Mouse (Mus musculus) erythroblast, adult 5-6 weeks (primary cell): Measurements from ENCODE around the gene Zfp566. TPM values are rescaled to one million over a fixed set of nuclear protein-coding genes. Genes with fewer than 3 reads are reported as not detected.
"Not testable (repeated sequence)": the region's sequence is repeated elsewhere in the genome, so short reads cannot be mapped to it uniquely, and the experiment has no call there.

Experiments used
- ATAC-seq: replicated peaks from 2 replicates; pipeline ENCODE4 v1.8.0; 2016; ENCODE audit warnings: moderate number of reproducible peaks, mild to moderate bottlenecking, moderate TSS enrichment, inconsistent platforms; ENCODE audit not compliant: poor library complexity, low FRiP score, severe bottlenecking
- total RNA-seq, 2 experiments: library from RNA; stranded (forward) in 1 of 2; stranded (reverse) in 1 of 2; fragments of 150-400 nt in 1 of 2; fragments of 200-764, 138-1000 nt in 1 of 2; gene quantifications; 2 replicates each; pipeline versions ENCODE4 v1.2.3 to v1.2.4; 2015 to 2017; ENCODE audit warnings: low replicate concordance in 2 of 2

The Zfp566 gene
- total RNA-seq (2015; ENCODE audit: low replicate concordance): 0.38 and 2.1 TPM in 2 replicates
- total RNA-seq (2017; ENCODE audit: low replicate concordance): 0.34 TPM in 1 of 2 replicates, not detected in the other

DNA sequence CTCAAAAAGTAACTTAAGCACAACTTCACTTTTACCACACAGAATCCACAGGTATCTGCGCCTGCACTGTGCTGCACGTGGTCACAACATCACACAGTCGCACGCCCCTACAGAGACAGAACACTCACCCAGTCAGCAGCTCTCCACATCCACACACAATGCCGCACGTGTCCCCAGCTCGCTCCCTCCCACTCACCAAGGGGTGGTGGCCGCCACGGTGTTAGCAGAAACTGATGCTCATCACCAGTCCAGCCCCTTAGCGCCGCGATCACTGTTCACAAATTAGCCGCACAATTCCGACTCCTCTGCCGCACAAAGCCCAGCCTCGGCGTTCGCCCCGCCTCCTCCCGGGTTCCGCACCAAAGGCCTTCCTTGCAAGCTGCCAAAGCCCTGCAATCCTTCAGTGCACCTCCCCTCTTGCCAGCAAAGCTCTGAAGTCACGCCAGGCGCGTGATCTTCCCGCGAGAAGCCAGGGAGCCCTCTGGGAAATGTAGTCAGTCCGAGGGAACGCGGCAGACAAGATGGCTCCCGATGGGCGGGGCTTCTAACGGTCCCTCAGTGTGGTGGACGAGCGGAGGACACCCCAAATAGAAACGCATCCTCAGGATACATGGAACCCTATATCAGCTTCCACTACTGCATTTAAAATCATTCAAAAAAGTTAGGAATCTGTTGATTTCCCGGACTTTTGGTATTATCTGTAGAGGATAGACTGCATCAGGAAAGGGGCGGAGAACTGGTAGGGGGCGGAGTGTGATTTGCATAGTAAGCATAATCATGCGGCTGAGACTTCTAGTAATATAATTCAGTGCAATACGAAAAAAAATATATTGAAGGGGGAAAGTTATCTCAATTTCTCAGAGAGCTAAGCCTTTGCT lies at the start of gene Zfp566, which contains the start of gene Gm26920:
Gene Zfp566 (minus strand): TSS at position 436 of the 878 bp plus-strand sequence.
Gene Gm26920 (minus strand): TSS at position 319 of the 878 bp plus-strand sequence.
- ATAC-seq: peak; percentile 90

DNA sequence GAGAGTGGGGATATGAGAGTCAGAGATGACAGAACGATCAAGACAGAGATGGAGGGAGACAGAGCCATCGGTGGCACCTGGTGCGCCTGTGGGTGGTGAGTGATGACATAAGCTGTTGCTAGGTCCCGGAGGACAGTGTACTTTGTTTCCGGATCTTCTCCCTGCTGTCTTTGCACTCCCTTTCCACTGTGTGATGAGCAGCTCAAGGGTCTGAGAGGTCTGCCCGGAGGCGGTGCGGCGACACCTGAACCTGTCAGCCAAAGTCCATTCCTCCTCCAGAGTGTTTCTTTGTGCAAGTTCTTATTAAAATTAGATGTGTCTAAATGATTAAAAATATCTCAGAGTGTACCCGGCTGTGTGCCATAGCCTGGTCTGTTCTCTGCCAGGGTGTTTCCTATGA lies 46.5 kb upstream of the Zfp566 start:
- no peak for ATAC-seq

DNA sequence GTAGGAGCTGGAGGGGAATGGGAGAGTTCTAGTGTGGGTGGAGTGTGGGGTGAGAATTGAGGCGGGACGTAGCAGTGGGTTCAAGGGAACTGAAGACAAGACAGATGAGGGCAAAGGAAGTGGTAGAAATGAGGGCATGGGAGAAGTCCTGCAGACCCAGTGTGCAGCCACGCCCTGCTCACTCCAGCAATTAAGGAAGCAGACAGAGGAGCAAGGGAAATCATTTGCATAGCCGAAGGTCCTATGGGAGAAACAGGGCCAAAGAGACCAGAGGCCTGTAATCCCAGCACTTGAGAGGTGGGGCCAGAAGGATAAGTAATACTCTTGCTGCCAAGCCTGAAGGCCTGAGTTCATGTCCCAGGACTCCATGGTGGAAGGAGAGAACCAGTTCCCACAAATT lies 42.1 kb upstream of the Zfp566 start:
- ATAC-seq: 0 out of 2 replicates have a peak, but pooled peaks have one; percentile 43

DNA sequence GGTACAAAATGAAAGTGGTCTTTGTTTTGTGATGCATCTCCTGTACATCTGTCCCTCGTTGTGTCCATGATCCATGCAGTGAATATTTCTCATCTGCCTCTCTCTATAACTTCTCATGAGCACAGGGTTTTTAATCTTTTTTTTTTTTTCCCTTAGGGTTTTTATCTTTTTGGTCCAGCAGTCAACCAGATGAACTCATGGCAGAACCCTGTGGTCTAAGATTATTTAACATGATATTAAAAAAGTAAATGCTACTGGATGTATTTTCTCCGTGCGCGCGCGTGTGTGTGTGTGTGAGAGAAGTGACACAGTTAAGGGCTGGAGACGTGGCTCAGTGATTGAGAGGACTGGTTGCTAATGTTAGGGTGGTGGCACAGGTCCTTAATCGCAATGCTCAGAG lies 39.6 kb upstream of the Zfp566 start:
- no peak for ATAC-seq

DNA sequence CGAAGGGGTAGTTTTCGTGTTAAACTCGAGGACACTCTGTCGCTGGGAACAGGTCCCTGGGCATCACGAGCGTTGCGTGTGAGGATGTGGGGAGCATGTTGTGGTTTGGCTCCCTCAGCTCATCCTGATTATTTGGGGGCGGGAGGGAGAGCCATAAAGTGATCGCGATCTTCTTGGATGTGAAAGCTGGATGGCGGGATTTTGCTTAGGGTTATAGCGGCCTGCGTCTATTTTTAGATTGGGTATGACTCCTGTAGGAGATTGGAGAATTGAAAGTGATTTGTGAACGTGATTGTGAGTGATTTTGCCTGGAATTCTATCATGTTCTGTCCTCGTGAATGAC lies 31.8 kb upstream of the Zfp566 start:
- ATAC-seq: no peak

DNA sequence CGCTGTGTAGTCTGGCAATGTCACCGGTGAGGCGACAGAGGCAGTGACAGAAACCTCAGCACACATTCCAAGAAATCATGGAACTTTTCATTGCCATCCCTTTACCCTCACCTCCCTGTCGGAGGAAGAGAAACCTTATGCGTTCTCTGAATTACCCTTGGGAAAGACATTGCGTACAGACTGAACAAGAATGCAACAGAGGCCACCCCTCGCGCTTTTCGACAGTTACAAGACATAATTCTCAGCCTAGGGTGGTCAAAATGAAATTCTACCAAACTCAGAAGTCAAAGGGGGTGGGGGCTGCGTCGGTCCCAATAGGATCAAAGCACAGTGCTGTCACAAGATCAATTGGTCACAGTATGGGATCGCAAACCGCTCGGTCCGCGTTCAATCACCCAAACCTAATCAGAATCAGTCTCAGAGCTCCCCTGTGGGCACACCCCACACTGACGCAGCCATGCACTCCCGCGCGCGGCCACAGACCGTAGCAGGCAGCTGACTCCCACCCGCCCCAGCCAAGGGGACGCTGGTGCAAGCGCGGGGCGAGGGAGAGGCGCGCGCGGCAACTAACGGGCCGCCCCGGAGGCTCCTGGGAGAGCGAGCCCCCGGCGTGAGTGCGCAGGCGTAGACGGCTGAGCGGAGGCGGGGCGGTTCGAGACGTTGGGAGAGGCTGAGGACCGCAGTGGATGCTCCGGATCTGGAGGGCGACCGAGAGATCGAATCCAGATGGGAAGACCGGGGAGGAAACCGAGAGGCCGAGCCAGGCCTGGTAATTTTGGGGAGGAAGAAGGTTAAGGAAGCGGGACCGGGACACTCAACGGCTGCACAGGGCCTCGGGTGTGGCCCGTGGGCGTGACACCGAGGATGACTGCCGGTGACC lies 31.2 kb upstream of the Zfp566 start, which contains the start of gene Zfp382:
Gene Zfp382 (plus strand): TSS at position 635 of the 880 bp plus-strand sequence.
- peak; percentile 92 for ATAC-seq

DNA sequence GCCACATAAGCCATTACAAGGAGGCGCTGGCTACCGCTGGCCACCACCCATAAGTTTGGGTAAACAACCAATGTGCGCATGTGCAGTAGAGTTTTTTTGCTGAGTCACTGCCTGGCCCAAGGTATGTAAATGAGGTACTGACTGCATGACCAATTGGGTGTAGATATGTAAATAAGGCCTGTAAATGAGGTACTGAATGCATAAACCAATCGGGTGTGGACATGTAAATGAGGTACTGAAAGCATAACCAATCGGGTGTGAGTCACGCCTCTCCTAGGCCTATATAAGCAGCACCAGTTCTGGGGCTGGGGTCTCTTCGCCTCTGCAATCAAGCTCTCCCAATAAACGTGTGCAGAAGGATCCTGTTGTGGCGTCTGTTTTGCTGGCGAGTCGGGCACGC lies 27.6 kb upstream of the Zfp566 start:
- not testable (repeated sequence) for ATAC-seq

DNA sequence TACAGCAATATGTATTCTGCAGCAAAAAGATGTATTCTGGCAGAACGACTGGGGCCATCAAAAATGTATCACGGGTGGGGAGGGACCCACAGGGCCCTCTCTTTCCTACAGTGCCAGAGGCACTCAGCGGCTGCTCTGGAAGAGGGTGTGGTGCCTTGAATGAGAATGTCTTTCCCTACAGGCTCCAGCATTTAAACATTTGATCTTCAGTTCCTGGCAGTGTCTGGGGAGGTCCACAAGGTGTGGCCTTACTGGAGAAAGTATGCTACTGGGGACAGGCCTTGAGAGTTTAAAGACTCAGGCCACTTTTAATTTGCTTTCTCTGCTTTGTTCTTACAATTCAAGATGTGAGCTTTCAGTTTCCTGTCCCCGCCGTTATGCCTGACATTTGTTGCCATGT lies 25.7 kb upstream of the Zfp566 start:
- ATAC-seq: no peak

DNA sequence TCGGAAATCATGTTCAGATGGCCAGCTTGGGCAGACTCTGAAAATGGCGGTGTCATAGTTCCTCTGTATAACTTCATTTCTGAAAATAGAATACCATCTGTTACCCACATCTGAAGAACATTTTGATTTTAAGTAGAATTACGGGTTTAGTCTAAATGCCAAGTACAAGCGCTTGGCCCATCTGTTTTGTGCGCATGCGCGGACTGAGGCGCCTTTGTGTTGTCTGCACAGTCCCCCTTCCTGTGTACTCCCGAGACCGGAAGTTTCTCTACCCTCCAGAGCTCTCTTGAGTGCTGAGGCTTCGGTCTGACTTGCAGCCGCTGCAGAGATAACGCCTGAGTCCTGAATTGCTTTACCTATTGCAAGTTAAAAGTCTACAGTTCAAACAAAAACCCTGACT lies 9.0 kb upstream of the Zfp566 start:
- ATAC-seq: no peak

DNA sequence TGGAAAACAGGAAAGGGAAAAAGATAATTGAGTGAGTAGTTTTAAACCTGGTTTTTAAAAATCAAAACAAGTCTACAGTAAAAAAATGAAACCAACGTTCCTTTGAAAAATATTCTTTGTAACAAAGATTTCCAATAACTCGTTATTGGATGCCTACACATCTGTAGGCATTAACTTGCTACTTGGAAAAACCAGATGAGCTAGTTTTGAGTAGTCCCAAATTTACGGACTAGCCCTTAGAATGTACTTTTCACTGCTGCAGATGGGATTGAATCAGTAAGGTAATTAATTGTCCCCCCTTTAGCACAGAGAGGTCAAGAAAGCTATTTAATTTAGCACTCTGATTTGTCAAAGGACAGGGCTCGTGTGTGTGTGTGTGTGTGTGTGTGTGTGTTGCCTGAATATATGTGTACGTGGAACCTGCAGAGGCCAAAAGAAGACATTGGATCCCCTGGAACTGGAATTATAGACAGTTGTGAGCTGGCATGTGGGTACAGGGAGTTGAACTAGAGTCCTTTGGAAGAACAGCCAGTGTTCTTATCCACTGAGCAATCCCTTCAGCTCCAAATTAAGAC lies 5.3 kb upstream of the Zfp566 start:
- ATAC-seq: no peak

DNA sequence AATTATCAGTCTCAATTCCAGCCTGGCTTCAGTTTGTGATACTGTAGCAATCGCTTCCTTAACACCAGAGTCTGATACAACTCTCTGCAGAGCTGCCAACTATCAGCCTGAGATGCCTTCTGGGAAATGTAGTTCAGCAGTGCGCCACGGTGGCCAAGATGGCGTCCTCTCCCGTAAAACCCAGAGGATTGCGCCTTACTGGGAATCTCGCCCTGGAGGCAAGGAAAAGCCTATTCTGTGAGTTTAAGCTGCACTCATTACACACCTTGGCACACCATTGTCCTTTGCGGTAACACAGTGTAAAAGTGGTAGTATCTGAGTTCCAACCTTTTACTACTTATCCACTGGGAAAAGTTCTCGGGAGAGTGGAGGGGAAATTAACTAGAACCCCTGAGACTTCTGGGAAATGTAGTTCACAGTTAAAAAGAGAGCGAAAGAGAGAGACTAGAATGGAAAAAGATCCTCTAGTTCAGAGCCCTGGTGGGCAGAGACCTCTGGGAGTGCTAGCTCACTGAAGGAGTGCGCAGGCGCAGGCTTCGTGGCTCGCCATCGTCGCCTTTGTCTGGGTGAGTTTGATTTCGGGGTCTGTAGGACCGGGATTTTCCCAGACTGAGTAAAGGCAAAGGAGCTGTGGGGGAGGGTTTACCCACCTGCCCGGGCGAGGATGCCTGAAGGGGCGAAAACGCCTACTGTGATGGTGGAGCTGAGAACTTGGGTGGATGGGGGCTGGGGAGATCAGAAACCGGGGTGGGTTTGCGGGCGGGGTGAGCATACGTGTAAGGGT lies 4.5 kb upstream of the Zfp566 start, which contains the start of gene Zfp260:
Gene Zfp260 (plus strand): TSS at position 132 of the 784 bp plus-strand sequence.
- ATAC-seq: peak; percentile 74

DNA sequence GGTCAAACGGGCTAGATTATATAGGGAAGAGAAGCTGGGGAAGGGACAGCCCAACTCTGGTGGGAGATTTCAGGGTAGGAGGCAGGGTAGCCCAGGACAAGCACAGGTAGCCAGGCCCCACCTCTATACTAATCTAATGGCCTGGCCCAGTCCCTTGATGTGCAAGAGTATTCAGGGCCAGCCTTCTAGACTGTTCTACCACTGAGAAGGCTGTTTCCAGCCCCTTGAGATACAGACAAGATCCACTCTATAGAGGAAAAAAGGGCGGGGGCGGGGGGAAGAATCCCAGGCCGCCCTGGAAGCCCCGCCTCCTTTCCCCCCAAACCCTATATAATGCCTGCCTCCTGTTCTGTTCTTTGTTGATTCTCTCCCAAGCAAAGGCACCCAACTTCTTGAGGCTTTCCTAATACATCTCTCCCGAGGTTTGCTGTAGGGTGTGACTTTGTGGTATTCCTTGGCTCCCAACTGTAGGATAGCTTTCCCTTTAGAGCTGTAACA lies 3.6 kb upstream of the Zfp566 start:
- ATAC-seq: no peak

DNA sequence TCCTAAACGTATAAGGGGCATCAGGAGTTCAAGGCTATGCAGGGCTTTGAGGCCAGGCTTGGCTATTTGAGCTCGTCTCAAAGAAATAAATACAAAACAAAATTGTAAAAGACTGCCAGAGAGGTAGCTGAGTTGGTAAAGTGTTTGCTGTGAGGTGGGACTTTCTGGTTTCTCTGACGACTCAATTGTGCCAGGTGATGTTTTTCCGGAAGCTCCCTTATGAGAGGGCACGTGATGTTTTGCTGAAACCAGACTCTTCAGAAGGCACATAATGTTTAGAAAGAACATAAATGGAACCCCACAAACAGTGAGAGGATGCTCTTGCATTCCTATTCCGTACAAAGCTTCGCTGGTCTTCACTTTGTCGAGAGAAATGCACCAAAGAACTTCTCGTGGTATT lies 2.3 kb upstream of the Zfp566 start:
- ATAC-seq: no peak

DNA sequence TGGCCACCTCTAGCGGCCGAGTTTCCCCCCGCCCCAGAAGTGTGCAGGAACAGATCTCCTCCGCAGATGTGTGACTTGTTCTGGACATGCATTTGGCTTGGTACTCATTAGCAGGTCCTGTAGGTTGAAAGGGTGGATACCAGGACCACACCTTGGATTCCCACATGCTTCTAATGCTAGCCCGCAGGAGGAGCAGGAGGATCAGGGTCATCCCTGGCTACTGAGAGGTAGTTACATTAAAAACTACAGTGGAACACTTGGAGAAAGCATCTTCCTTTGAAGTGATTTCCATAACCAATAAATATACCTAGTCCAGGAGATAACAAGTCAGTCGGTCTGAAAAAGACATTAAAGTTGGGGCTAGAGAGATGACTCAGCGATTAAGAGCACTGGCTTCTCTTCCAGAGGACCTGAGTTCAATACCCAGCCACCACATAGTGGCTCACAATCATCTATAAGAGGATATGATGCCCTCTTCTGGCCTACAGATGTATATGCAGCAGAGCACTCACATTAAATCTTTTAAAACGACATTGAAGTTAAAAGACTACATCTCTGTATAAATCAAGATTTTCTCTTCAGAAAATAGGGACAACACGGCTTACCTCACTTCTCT lies 751 bp upstream of the Zfp566 start:
- ATAC-seq: no peak; the same call in 1 of the 2 replicates

DNA sequence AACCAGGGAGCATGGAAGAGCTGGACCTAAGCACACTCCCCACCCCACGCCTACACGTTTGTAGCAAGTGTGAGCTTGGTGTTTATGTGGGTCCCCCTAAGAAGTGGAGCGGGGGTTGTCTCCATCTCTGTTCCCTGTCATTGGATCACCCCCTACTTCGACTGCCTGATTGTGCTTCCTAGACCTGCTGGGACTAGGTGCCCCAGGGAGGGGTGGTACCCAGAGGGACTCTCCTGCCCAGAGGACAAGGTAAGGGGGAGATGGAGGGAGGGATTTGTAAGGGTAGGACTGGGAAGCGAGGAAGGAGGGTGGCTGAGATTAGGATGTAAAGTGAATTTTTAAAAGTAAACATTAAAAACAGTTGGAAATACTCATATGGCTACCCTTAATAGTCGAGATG lies 922 bp downstream of the Zfp566 start:
- no peak for ATAC-seq

DNA sequence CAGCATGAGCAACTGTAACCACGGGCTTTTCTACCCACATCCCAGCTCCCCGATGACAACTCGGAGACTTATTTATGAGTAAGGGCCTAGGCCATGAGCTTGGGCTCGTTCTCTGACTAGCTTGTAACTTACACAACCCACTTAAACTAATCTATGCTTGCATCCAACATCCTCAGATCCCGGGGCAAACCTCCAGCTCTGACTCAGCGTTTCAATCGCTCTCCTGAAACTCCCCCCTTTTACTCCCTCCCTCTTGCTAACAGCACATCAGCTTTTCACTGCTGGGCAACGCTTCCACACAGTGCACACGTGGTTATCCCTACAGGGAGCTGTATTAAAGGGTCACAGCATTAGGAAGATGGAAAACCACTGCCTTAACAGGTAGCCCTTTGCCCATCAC lies 3.8 kb downstream of the Zfp566 start:
- no peak for ATAC-seq

DNA sequence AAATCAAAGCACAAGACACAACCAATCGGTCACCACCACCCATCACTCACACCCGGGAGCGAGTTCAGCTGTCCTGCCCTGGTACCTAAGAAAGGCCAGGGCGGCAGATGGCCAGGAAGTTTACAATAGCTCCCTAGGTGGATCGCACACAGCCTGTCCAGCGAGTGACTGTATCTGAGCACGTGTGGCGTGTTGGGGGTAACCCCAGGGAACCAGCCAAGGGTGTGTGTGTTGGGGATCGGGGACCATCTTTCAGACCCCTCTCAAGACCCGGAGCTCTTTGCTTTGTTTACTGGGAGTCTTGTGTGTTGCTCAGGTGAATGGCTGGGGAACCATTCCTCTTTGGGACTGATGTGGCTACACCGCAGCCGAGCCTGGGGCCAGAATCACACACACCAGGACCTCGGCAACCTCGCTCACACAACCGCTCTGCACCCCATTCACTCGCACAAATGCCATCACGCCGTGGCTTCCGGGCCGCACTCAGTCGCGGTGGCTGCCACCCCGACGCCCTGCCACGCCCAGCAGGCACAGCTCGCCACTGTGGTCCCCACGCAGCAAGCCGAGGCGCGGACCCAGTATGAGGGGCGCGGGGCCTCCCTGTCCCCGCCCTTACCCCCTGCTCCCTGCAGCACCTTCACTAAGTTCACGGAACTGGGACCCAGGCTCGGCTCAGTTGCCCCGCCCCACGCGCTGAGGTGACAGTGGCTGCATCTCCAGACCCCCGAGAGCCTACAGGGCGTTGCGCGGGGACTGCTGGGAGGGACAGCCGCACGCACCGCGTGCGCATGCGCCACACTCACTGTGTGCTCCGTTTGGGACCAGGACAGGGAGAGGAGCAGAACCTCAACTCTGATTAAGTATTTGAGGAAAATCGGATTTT lies 17.9 kb downstream of the Zfp566 start, which contains the start of gene Zfp82:
Gene Zfp82 (minus strand): TSS at position 755 of the 883 bp plus-strand sequence.
- peak; percentile 95 for ATAC-seq

DNA sequence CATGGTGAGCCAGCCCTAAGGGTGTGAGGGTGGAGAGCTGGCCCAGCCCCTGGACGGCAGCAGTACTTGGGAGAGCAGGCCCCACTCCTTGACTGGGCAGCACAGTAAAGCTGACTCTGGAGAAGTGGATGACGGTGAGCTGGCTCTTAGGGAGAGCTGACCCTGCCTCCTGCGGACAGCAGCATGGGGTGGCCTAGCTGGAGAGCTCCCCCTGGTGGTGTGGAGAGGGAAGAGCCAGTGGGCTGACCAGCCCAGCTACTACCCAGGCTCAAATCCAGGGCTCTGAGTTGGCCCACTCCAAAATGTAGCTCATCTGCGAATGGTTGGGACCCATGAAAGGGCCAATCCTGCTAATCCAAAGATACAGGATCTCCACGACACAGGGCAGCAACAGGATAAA lies 25.7 kb downstream of the Zfp566 start:
- ATAC-seq: 0 out of 2 replicates have a peak, but pooled peaks have one; percentile 26
